Mouse (Mus musculus) layer of hippocampus, adult 8-10 months (tissue): ENCODE measurements at regions not wholly inside any gene's neighbourhood (a gene's known extent, or its start where the extent isn't known, plus 50 kb on each side); places are given as distances from the start of the nearest gene placed in this dataset.

Experiments
- DNase-seq, 2 experiments: peaks; one replicate each; pipeline ENCODE4 v3.0.0; 2022; ENCODE audit warnings: low spot score in 2 of 2

- peak; percentile 4 to 8 for DNase-seq
Observed at GRCm38 (mm10) chr14:92488247-92488646, 1402.2 kb downstream of the Pcdh9 start.
